Mouse (Mus musculus) kidney, postnatal 0 days (tissue): Measurements from ENCODE around the gene Rtkn2. TPM values are rescaled to one million over a fixed set of nuclear protein-coding genes. Genes with fewer than 3 reads are reported as not detected.
"Not testable (repeated sequence)": the region's sequence is repeated elsewhere in the genome, so short reads cannot be mapped to it uniquely, and the experiment has no call there.

ENCODE experiments used
- ATAC-seq: fragments of 200-750 bp; cut with Nextera tagmentation; replicated peaks from 2 replicates; pipeline ENCODE4 v1.8.0; 2017; ENCODE audit warnings: low read depth, moderate number of reproducible peaks, moderate TSS enrichment, moderate library complexity; ENCODE audit not compliant: low FRiP score
- DNase-seq: peaks from one replicate; pipeline ENCODE4 v3.0.0-alpha.2; 2016; ENCODE audit warnings: low spot score
- H3K27ac ChIP-seq: fragments of 300-500 bp; sonication (generic); 2 replicates; pipeline ENCODE4 v1.5.1; 2014; ENCODE audit warnings: mild to moderate bottlenecking
- H3K27me3 ChIP-seq: fragments of 300-500 bp; sonication (generic); 2 replicates; pipeline ENCODE4 v1.6.1; 2014; ENCODE audit warnings: low read length, mixed read lengths; ENCODE audit not compliant: insufficient read depth
- H3K36me3 ChIP-seq: fragments of 300-500 bp; sonication (generic); 2 replicates; pipeline ENCODE4 v1.6.1; 2014; ENCODE audit warnings: low read length, mixed read lengths; ENCODE audit not compliant: insufficient read depth
- H3K4me1 ChIP-seq: fragments of 300-500 bp; sonication (generic); replicated peaks from 2 replicates; pipeline ENCODE4 v1.6.1; 2014; ENCODE audit warnings: antibody characterized with exemption, low read length, mixed read lengths; ENCODE audit not compliant: insufficient read depth
- H3K4me2 ChIP-seq: fragments of 300-500 bp; sonication (generic); 2 replicates; pipeline ENCODE4 v1.6.1; 2014; ENCODE audit warnings: mild to moderate bottlenecking, low read length, moderate library complexity, mixed read lengths
- H3K4me3 ChIP-seq: fragments of 300-500 bp; sonication (generic); replicated peaks from 2 replicates; pipeline ENCODE4 v1.5.1; 2014; ENCODE audit warnings: low read depth, low read length
- H3K9ac ChIP-seq: fragments of 300-500 bp; sonication (generic); 2 replicates; pipeline ENCODE4 v1.6.1; 2014; ENCODE audit warnings: low read depth, low read length
- H3K9me3 ChIP-seq: fragments of 300-500 bp; sonication (generic); replicated peaks from 2 replicates; pipeline ENCODE4 v1.6.1; 2016; ENCODE audit warnings: low read length, inconsistent platforms, mixed read lengths
- CTCF ChIP-seq: IDR thresholded peaks from 2 replicates; pipeline ENCODE4 v1.5.1; 2016; ENCODE audit warnings: antibody characterized with exemption, low read depth, mild to moderate bottlenecking, moderate library complexity
- WGBS: fragments of 180-500 bp; shearing (Covaris S2); extraction: QIAGEN DNeasy Blood & Tissue Kit; methylation state at CpG from one replicate; pipeline ENCODE4 v1.1.7; 2014; 5-methylcytosine and 5-hydroxymethylcytosine counted together
- polyA plus RNA-seq: library from polyadenylated mRNA; unstranded; fragments of >200 nt; fragmentation: Nextera tagmentation; extraction: Ambion mirVana; gene quantifications from 2 replicates; pipeline ENCODE4 v1.2.1, GENCODE M21; 2015

Rtkn2 gene
- polyA plus RNA-seq, 1 experiment from 2014 or later, result 4.4 TPM

- Histone ChIP-seq H3K9me3 (no peaks in the 10 kb centered on the region), H3K9ac (no peak overlapping the region), H3K36me3 (peaks cover 12% of the 10 kb centered on the region), H3K4me1 (no peaks in the 10 kb centered on the region), H3K27ac (no peak overlapping the region; the same call in 1 of the 2 replicates), H3K27me3 (no peaks in the 10 kb centered on the region), H3K4me2 (no peak overlapping the region), H3K4me3 (no peak overlapping the region)
- no peak for DNase-seq
- no peak for TF ChIP-seq CTCF
- 66% methylated on average over 11 of the region's 11 CpGs for WGBS
- ATAC-seq, result no peak; the same call in 1 of the 2 replicates
These were observed 111.6 kb downstream of the Rtkn2 start for GRCm38 (mm10) chr10:68091011-68091410.

GRCm38 (mm10) chr10:68091840-68092239 lies 112.5 kb downstream of the Rtkn2 start:
- no peak for DNase-seq

GRCm38 (mm10) chr10:68093496-68093895 lies 114.1 kb downstream of the Rtkn2 start:
- TF ChIP-seq CTCF, result no peak

More at GRCm38 (mm10) chr10:68091840-68092239, 112.5 kb downstream of the Rtkn2 start:
- ATAC-seq, result no peak
- Histone ChIP-seq H3K9ac (no peak overlapping the region), H3K4me1 (no peaks in the 10 kb centered on the region), H3K9me3 (no peaks in the 10 kb centered on the region), H3K4me2 (no peak overlapping the region), H3K36me3 (peaks cover 20% of the 10 kb centered on the region), H3K27ac (no peak overlapping the region), H3K4me3 (no peak overlapping the region), H3K27me3 (no peaks in the 10 kb centered on the region)
- no peak for TF ChIP-seq CTCF
- WGBS, result 49% methylated on average over 4 of the region's 4 CpGs

GRCm38 (mm10) chr10:68095136-68095535 lies 115.8 kb downstream of the Rtkn2 start:
- WGBS, result 83% methylated on average over 2 of the region's 2 CpGs
- peaks cover 44% of the 10 kb centered on the region for H3K36me3 ChIP-seq
- DNase-seq (no peak), ATAC-seq (no peak)
- no peak overlapping the region for H3K4me2 ChIP-seq
- no peaks in the 10 kb centered on the region for H3K9me3 ChIP-seq
- no peaks in the 10 kb centered on the region for H3K4me1 ChIP-seq
- no peaks in the 10 kb centered on the region for H3K27me3 ChIP-seq
- no peak overlapping the region for H3K9ac ChIP-seq
- no peak overlapping the region for H3K27ac ChIP-seq
- H3K4me3 ChIP-seq, result no peak overlapping the region
- TF ChIP-seq CTCF, result no peak

More at GRCm38 (mm10) chr10:68093496-68093895, 114.1 kb downstream of the Rtkn2 start:
- Histone ChIP-seq H3K9me3 (no peaks in the 10 kb centered on the region), H3K27me3 (no peaks in the 10 kb centered on the region), H3K4me3 (no peak overlapping the region), H3K27ac (no peak overlapping the region), H3K4me2 (no peak overlapping the region), H3K4me1 (no peaks in the 10 kb centered on the region), H3K9ac (no peak overlapping the region), H3K36me3 (peaks cover 36% of the 10 kb centered on the region)
- ATAC-seq (no peak), DNase-seq (no peak)
- 78% methylated on average over 3 of the region's 3 CpGs for WGBS

GRCm38 (mm10) chr10:68096395-68096794 lies 117.0 kb downstream of the Rtkn2 start:
- WGBS, result 93% methylated on average over 12 of the region's 12 CpGs

GRCm38 (mm10) chr10:68097821-68098675 lies 118.7 kb downstream of the Rtkn2 start:
- H3K27ac ChIP-seq, result no peak overlapping the region
- TF ChIP-seq CTCF, result no peak
- no peaks in the 10 kb centered on the region for H3K27me3 ChIP-seq
- no peaks in the 10 kb centered on the region for H3K9me3 ChIP-seq
- H3K4me1 ChIP-seq, result no peaks in the 10 kb centered on the region
- peaks cover 55% of the 10 kb centered on the region for H3K36me3 ChIP-seq
- H3K9ac ChIP-seq, result no peak overlapping the region
- no peak overlapping the region for H3K4me2 ChIP-seq
- DNase-seq, result no peak
- 90% methylated on average over 19 of the region's 19 CpGs for WGBS
- H3K4me3 ChIP-seq, result no peak overlapping the region
- ATAC-seq, result no peak

More at GRCm38 (mm10) chr10:68096395-68096794, 117.0 kb downstream of the Rtkn2 start:
- Histone ChIP-seq H3K9ac (no peak overlapping the region), H3K4me1 (no peaks in the 10 kb centered on the region), H3K4me3 (no peak overlapping the region), H3K36me3 (peaks cover 55% of the 10 kb centered on the region), H3K9me3 (no peaks in the 10 kb centered on the region), H3K27me3 (no peaks in the 10 kb centered on the region), H3K27ac (no peak overlapping the region), H3K4me2 (no peak overlapping the region)
- ATAC-seq (no peak), DNase-seq (no peak)
- TF ChIP-seq CTCF, result no peak

- not testable (repeated sequence) for H3K4me2 ChIP-seq, H3K4me1 ChIP-seq, DNase-seq, ATAC-seq, H3K9ac ChIP-seq, H3K27ac ChIP-seq, H3K4me3 ChIP-seq, H3K27me3 ChIP-seq, H3K9me3 ChIP-seq
- H3K36me3 ChIP-seq, result peaks cover 51% of the 10 kb centered on the region
- 88% methylated on average over 7 of the region's 7 CpGs for WGBS
These were observed 120.4 kb downstream of the Rtkn2 start for GRCm38 (mm10) chr10:68099801-68100200.
